Mouse (Mus musculus) MEL (cell line): ENCODE results near the gene Dnajc21. TPM values are rescaled to one million over a fixed set of nuclear protein-coding genes. Genes with fewer than 3 reads are reported as not detected.

ENCODE experiments used
- DNase-seq: peaks from one replicate; pipeline ENCODE4 v3.0.0; 2011; ENCODE audit warnings: low read depth, low spot score
- H3K27ac ChIP-seq: 2 replicates; pipeline ENCODE4 v1.5.1; 2012; ENCODE audit warnings: low read depth, mild to moderate bottlenecking, control low read depth, low read length, moderate library complexity; ENCODE audit not compliant: control insufficient read depth
- H3K27me3 ChIP-seq, 2 experiments: fragments of 150-350 bp in 1 of 2; sonication (generic) in 1 of 2; 2 replicates each; pipeline ENCODE4 v1.6.1; 2012; ENCODE audit warnings: low read length in 2 of 2, mild to moderate bottlenecking in 2 of 2, improper control_type of control experiment in 1 of 2, moderate library complexity in 1 of 2; ENCODE audit not compliant: insufficient read depth in 2 of 2, control insufficient read depth in 1 of 2
- H3K36me3 ChIP-seq, 2 experiments: 2 replicates each; pipeline ENCODE4 v1.6.1; 2012 to 2014; ENCODE audit warnings: low read length in 2 of 2, improper control_type of control experiment in 1 of 2, inconsistent platforms in 1 of 2, mild to moderate bottlenecking in 1 of 2; ENCODE audit not compliant: insufficient read depth in 2 of 2, control insufficient read depth in 1 of 2
- H3K4me1 ChIP-seq, 2 experiments: fragments of 150-350 bp in 1 of 2; sonication (generic) in 1 of 2; 2 replicates each; pipeline ENCODE4 v1.6.1; 2012; ENCODE audit warnings: low read length in 2 of 2, improper control_type of control experiment in 1 of 2, mild to moderate bottlenecking in 1 of 2; ENCODE audit not compliant: insufficient read depth in 2 of 2, control insufficient read depth in 1 of 2
- H3K4me3 ChIP-seq, 2 experiments: fragments of 150-350 bp in 1 of 2; sonication (generic) in 1 of 2; 2 replicates each; pipeline ENCODE4 v1.5.1; 2012; ENCODE audit warnings: low read depth in 2 of 2, low read length in 2 of 2, mild to moderate bottlenecking in 2 of 2, moderate library complexity in 2 of 2, control low read depth in 1 of 2, improper control_type of control experiment in 1 of 2; ENCODE audit not compliant: control insufficient read depth in 1 of 2, insufficient read depth in 1 of 2
- H3K79me2 ChIP-seq: 2 replicates; pipeline ENCODE4 v1.6.1; 2012; ENCODE audit warnings: mild to moderate bottlenecking, low read length, moderate library complexity; ENCODE audit not compliant: control insufficient read depth, poor library complexity, insufficient read depth
- H3K9ac ChIP-seq: 2 replicates; pipeline ENCODE4 v1.6.1; 2012; ENCODE audit warnings: low read depth, mild to moderate bottlenecking, control low read depth, low read length, moderate library complexity; ENCODE audit not compliant: control insufficient read depth, poor library complexity, severe bottlenecking
- H3K9me3 ChIP-seq: fragments of 150-350 bp; sonication (generic); replicated peaks from 2 replicates; pipeline ENCODE4 v1.6.1; 2012; ENCODE audit warnings: mild to moderate bottlenecking, low read length, improper control_type of control experiment, moderate library complexity; ENCODE audit not compliant: insufficient read depth
- BHLHE40 ChIP-seq: IDR thresholded peaks from 2 replicates; pipeline ENCODE4 v1.6.1; 2012; ENCODE audit warnings: low read depth, mild to moderate bottlenecking, inconsistent platforms, low read length, improper control_type of control experiment, borderline replicate concordance
- CHD1 ChIP-seq: IDR thresholded peaks from 2 replicates; pipeline ENCODE4 v1.6.1; 2012; ENCODE audit warnings: low read depth, mild to moderate bottlenecking, inconsistent platforms, low read length, improper control_type of control experiment
- HCFC1 ChIP-seq: IDR thresholded peaks from 2 replicates; pipeline ENCODE4 v1.6.1; 2012; ENCODE audit warnings: low read depth, mild to moderate bottlenecking, inconsistent platforms, low read length, improper control_type of control experiment, moderate library complexity
- JUND ChIP-seq: IDR thresholded peaks from 2 replicates; pipeline ENCODE4 v1.6.1; 2011; ENCODE audit warnings: low read depth, mild to moderate bottlenecking, improper control_type of control experiment, low read length
- KAT2A ChIP-seq: conservative IDR thresholded peaks from 2 replicates; pipeline ENCODE4 v1.6.1; 2012; ENCODE audit warnings: low read depth, low read length, improper control_type of control experiment, inconsistent platforms
- MAFK ChIP-seq: IDR thresholded peaks from 2 replicates; pipeline ENCODE4 v1.6.1; 2011; ENCODE audit warnings: low read depth, mild to moderate bottlenecking, low read length, improper control_type of control experiment, borderline replicate concordance
- MAZ ChIP-seq: IDR thresholded peaks from 2 replicates; pipeline ENCODE4 v1.6.1; 2012; ENCODE audit warnings: low read depth, mild to moderate bottlenecking, inconsistent platforms, low read length, improper control_type of control experiment
- MEF2A ChIP-seq: IDR thresholded peaks from 2 replicates; pipeline ENCODE4 v1.6.1; 2014; ENCODE audit warnings: low read depth, mild to moderate bottlenecking, inconsistent platforms, low read length, improper control_type of control experiment; ENCODE audit not compliant: poor library complexity, insufficient replicate concordance, severe bottlenecking; ENCODE audit errors: extremely low read depth
- MXI1 ChIP-seq: IDR thresholded peaks from 2 replicates; pipeline ENCODE4 v1.6.1; 2011; ENCODE audit warnings: mild to moderate bottlenecking, low read depth, low read length, improper control_type of control experiment
- NELFE ChIP-seq: IDR thresholded peaks from 2 replicates; pipeline ENCODE4 v1.6.1; 2011; ENCODE audit warnings: low read depth, low read length, improper control_type of control experiment
- NRF1 ChIP-seq: IDR thresholded peaks from 2 replicates; pipeline ENCODE4 v1.6.1; 2014; ENCODE audit warnings: low read depth, mild to moderate bottlenecking, inconsistent platforms, low read length, improper control_type of control experiment, moderate library complexity; ENCODE audit not compliant: poor library complexity, insufficient read depth, severe bottlenecking
- POLR2A ChIP-seq, 2 experiments: IDR thresholded peaks; 2 replicates each; pipeline ENCODE4 v1.6.1; 2011 to 2012; ENCODE audit warnings: low read length in 2 of 2, mild to moderate bottlenecking in 2 of 2, control low read depth in 1 of 2, improper control_type of control experiment in 1 of 2, low read depth in 1 of 2, moderate library complexity in 1 of 2; ENCODE audit not compliant: control insufficient read depth in 1 of 2, insufficient read depth in 1 of 2, poor library complexity in 1 of 2
- RAD21 ChIP-seq: IDR thresholded peaks from 2 replicates; pipeline ENCODE4 v1.6.1; 2011; ENCODE audit warnings: mild to moderate bottlenecking, low read depth, low read length, improper control_type of control experiment
- TAL1 ChIP-seq: IDR thresholded peaks from 2 replicates; pipeline ENCODE4 v1.6.1; 2012; ENCODE audit warnings: mild to moderate bottlenecking, inconsistent platforms, low read length, moderate library complexity, mixed read lengths
- TCF12 ChIP-seq: IDR thresholded peaks from 2 replicates; pipeline ENCODE4 v1.6.1; 2014; ENCODE audit warnings: low read depth, mild to moderate bottlenecking, inconsistent platforms, low read length, improper control_type of control experiment, moderate library complexity
- UBTF ChIP-seq: IDR thresholded peaks from 2 replicates; pipeline ENCODE4 v1.6.1; 2012; ENCODE audit warnings: low read depth, mild to moderate bottlenecking, inconsistent platforms, low read length, improper control_type of control experiment, moderate library complexity, borderline replicate concordance; ENCODE audit not compliant: insufficient read depth
- USF2 ChIP-seq, 2 experiments: IDR thresholded peaks; 2 replicates each; pipeline ENCODE4 v1.6.1; 2011 to 2012; ENCODE audit warnings: improper control_type of control experiment in 2 of 2, low read length in 2 of 2, borderline replicate concordance in 1 of 2, inconsistent platforms in 1 of 2, low read depth in 1 of 2, mild to moderate bottlenecking in 1 of 2; ENCODE audit not compliant: insufficient read depth in 1 of 2
- ZC3H11A ChIP-seq: IDR thresholded peaks from 2 replicates; pipeline ENCODE4 v1.6.1; 2012; ENCODE audit warnings: low read depth, mild to moderate bottlenecking, inconsistent platforms, low read length, improper control_type of control experiment
- ZKSCAN1 ChIP-seq: IDR thresholded peaks from 2 replicates; pipeline ENCODE4 v1.6.1; 2012; ENCODE audit warnings: low read depth, mild to moderate bottlenecking, inconsistent platforms, low read length, improper control_type of control experiment, moderate library complexity
- polyA plus RNA-seq, 2 experiments: library from polyadenylated mRNA; stranded (reverse) in 1 of 2; unstranded in 1 of 2; fragments of >175 nt in 1 of 2; fragments of >200 nt in 1 of 2; gene quantifications; 2 replicates each; pipeline versions ENCODE4 v1.2.1 to v1.2.4; 2012; ENCODE audit warnings: low replicate concordance in 2 of 2, low read depth in 1 of 2; ENCODE audit not compliant: insufficient read length in 2 of 2, insufficient read depth in 1 of 2, missing spikeins in 1 of 2
- total RNA-seq: library from RNA; depleted of rRNA; stranded (reverse); fragments of 300-350 nt; gene quantifications from 2 replicates; pipeline ENCODE4 v1.2.3, GENCODE M21; 2012

Gene Dnajc21
- total and polyA plus RNA-seq, 3 experiments, result 44.0 to 136 (median 83.6) TPM

GRCm38 (mm10) chr15:10463555-10463954, 6.8 kb downstream of the Dnajc21 start:
- peaks cover 19% of the 10 kb centered on the region for H3K79me2 ChIP-seq
- H3K27me3 ChIP-seq, result no peaks in the 10 kb centered on the region
- no peak overlapping the region for H3K9ac ChIP-seq
- no peak overlapping the region for H3K27ac ChIP-seq
- no peak overlapping the region for H3K4me3 ChIP-seq
- TF ChIP-seq NRF1 (no peak), BHLHE40 (no peak), CHD1 (no peak), POLR2A (IDR thresholded peaks at IDR 0.05; ENCODE audit: control insufficient read depth in 1 of 2, insufficient read depth in 1 of 2, low read depth in 1 of 2, low read length in 2 of 2, poor library complexity in 1 of 2) (no peak), TAL1 (no peak), RAD21 (no peak), USF2 (IDR thresholded peaks at IDR 0.05; ENCODE audit: borderline replicate concordance in 1 of 2, insufficient read depth in 1 of 2, low read depth in 1 of 2, low read length in 2 of 2) (no peak), MEF2A (no peak), MAZ (no peak), KAT2A (no peak), JUND (no peak), HCFC1 (no peak)
- no peak for DNase-seq
- peaks cover 2 to 18% of the 10 kb centered on the region in 2 experiments; a peak in 3 of 4 replicates for H3K36me3 ChIP-seq
- H3K9me3 ChIP-seq, result no peaks in the 10 kb centered on the region
- peaks cover 0 to under 1% of the 10 kb centered on the region in 2 experiments; a peak in 1 of 4 replicates for H3K4me1 ChIP-seq

GRCm38 (mm10) chr15:10460986-10461385, 9.3 kb downstream of the Dnajc21 start:
- DNase-seq, result no peak
- H3K4me3 ChIP-seq, result no peak overlapping the region
- TF ChIP-seq NELFE (no peak), HCFC1 (no peak), TCF12 (no peak), ZC3H11A (no peak), MAFK (no peak), UBTF (no peak), ZKSCAN1 (no peak), MXI1 (no peak), TAL1 (no peak)
- no peak overlapping the region for H3K9ac ChIP-seq
- H3K36me3 ChIP-seq, result peaks cover 0 to 21% of the 10 kb centered on the region in 2 experiments; a peak in 2 of 4 replicates
- H3K27me3 ChIP-seq, result no peaks in the 10 kb centered on the region
- H3K4me1 ChIP-seq, result no peaks in the 10 kb centered on the region
- H3K27ac ChIP-seq, result no peak overlapping the region
- no peaks in the 10 kb centered on the region for H3K9me3 ChIP-seq
- peaks cover 3% of the 10 kb centered on the region; the same call in 1 of the 2 replicates for H3K79me2 ChIP-seq
